Mouse (Mus musculus): Measurements from ENCODE around the gene Clec2i. TPM values are rescaled to one million over a fixed set of nuclear protein-coding genes. Genes with fewer than 3 reads are reported as not detected.

The Clec2i gene
- total and polyA plus RNA-seq, 3 experiments: not detected

- TF ChIP-seq NELFE (IDR thresholded peaks at IDR 0.05; ENCODE audit: low read depth, low read length) (no peak), ZC3H11A (IDR thresholded peaks at IDR 0.05; ENCODE audit: low read depth, low read length) (peak; percentile 94), EP300 (IDR thresholded peaks at IDR 0.05; ENCODE audit: low read depth in 1 of 2, low read length in 2 of 2) (no peak), TAL1 (IDR thresholded peaks at IDR 0.05; ENCODE audit: low read length) (no peak), KAT2A (conservative IDR thresholded peaks at IDR 0.05; ENCODE audit: low read depth, low read length) (no peak), MAFK (IDR thresholded peaks at IDR 0.05; ENCODE audit: borderline replicate concordance, low read depth, low read length) (no peak), MYB (IDR thresholded peaks at IDR 0.05; ENCODE audit: low read depth, low read length) (no peak), E2F4 (IDR thresholded peaks at IDR 0.05; ENCODE audit: borderline replicate concordance, low read depth, low read length) (no peak), HCFC1 (IDR thresholded peaks at IDR 0.05; ENCODE audit: low read depth, low read length) (no peak)
Measured at GRCm38 (mm10) chr6:128854024-128854820, 33.2 kb upstream of the Clec2i start (continued).

GRCm38 (mm10) chr6:128854895-128855294 lies 32.5 kb upstream of the Clec2i start:
- no peak overlapping the region for H3K4me3 ChIP-seq (ENCODE audit: control insufficient read depth in 1 of 2, insufficient read depth in 1 of 2, low read depth in 2 of 2, low read length in 2 of 2)
- H3K9ac ChIP-seq (ENCODE audit: control insufficient read depth, low read depth, low read length, poor library complexity, severe bottlenecking): no peak overlapping the region
- TF ChIP-seq HCFC1 (IDR thresholded peaks at IDR 0.05; ENCODE audit: low read depth, low read length) (no peak), SMC3 (IDR thresholded peaks at IDR 0.05; ENCODE audit: low read depth, low read length) (no peak), ETS1 (IDR thresholded peaks at IDR 0.05; ENCODE audit: low read depth, low read length) (no peak), GABPA (IDR thresholded peaks at IDR 0.05; ENCODE audit: low read depth, low read length) (no peak), ZKSCAN1 (IDR thresholded peaks at IDR 0.05; ENCODE audit: low read depth, low read length) (no peak), NELFE (IDR thresholded peaks at IDR 0.05; ENCODE audit: low read depth, low read length) (no peak), POLR2AphosphoS2 (IDR thresholded peaks at IDR 0.05; ENCODE audit: low read length) (no peak), MAZ (IDR thresholded peaks at IDR 0.05; ENCODE audit: low read depth, low read length) (no peak), ZC3H11A (IDR thresholded peaks at IDR 0.05; ENCODE audit: low read depth, low read length) (no peak), MYC (IDR thresholded peaks at IDR 0.05; ENCODE audit: low read depth, low read length) (no peak)
- H3K79me2 ChIP-seq (ENCODE audit: control insufficient read depth, insufficient read depth, low read length, poor library complexity): no peaks in the 10 kb centered on the region
- H3K4me1 ChIP-seq (ENCODE audit: control insufficient read depth in 1 of 2, insufficient read depth in 2 of 2, low read length in 2 of 2): peaks cover 0 to 5% of the 10 kb centered on the region in 2 experiments; a peak in 2 of 4 replicates
- no peak for DNase-seq (ENCODE audit: low read depth, low spot score)
- H3K9me3 ChIP-seq (replicated peaks; ENCODE audit: insufficient read depth, low read length): no peaks in the 10 kb centered on the region
- H3K27me3 ChIP-seq (ENCODE audit: control insufficient read depth in 1 of 2, insufficient read depth in 2 of 2, low read length in 2 of 2): no peaks in the 10 kb centered on the region
- peaks cover 0 to 7% of the 10 kb centered on the region in 2 experiments; a peak in 2 of 4 replicates for H3K36me3 ChIP-seq (ENCODE audit: control insufficient read depth in 1 of 2, insufficient read depth in 2 of 2, low read length in 2 of 2)
- no peak overlapping the region for H3K27ac ChIP-seq (ENCODE audit: control insufficient read depth, low read depth, low read length)

GRCm38 (mm10) chr6:128855477-128855876 lies 31.9 kb upstream of the Clec2i start:
- no peaks in the 10 kb centered on the region for H3K79me2 ChIP-seq (ENCODE audit: control insufficient read depth, insufficient read depth, low read length, poor library complexity)
- no peaks in the 10 kb centered on the region for H3K9me3 ChIP-seq (replicated peaks; ENCODE audit: insufficient read depth, low read length)
- no peaks in the 10 kb centered on the region for H3K27me3 ChIP-seq (ENCODE audit: control insufficient read depth in 1 of 2, insufficient read depth in 2 of 2, low read length in 2 of 2)
- peaks cover 0 to 7% of the 10 kb centered on the region in 2 experiments; a peak in 2 of 4 replicates for H3K36me3 ChIP-seq (ENCODE audit: control insufficient read depth in 1 of 2, insufficient read depth in 2 of 2, low read length in 2 of 2)
- H3K27ac ChIP-seq (ENCODE audit: control insufficient read depth, low read depth, low read length): no peak overlapping the region
- TF ChIP-seq POLR2AphosphoS5 (IDR thresholded peaks at IDR 0.05; ENCODE audit: borderline replicate concordance, low read depth, low read length): no peak
- no peak for TF ChIP-seq RCOR1 (IDR thresholded peaks at IDR 0.05; ENCODE audit: low read depth, low read length)
- TF ChIP-seq EP300 (IDR thresholded peaks at IDR 0.05; ENCODE audit: low read depth in 1 of 2, low read length in 2 of 2): no peak
- no peak for TF ChIP-seq KAT2A (conservative IDR thresholded peaks at IDR 0.05; ENCODE audit: low read depth, low read length)
- no peak for TF ChIP-seq ZNF384 (IDR thresholded peaks at IDR 0.05; ENCODE audit: low read depth, low read length)
- no peak for TF ChIP-seq TCF12 (IDR thresholded peaks at IDR 0.05; ENCODE audit: low read depth, low read length)
- no peak for TF ChIP-seq GABPA (IDR thresholded peaks at IDR 0.05; ENCODE audit: low read depth, low read length)
- no peak for TF ChIP-seq ZKSCAN1 (IDR thresholded peaks at IDR 0.05; ENCODE audit: low read depth, low read length)
- TF ChIP-seq SIN3A (IDR thresholded peaks at IDR 0.05; ENCODE audit: low read length): no peak
- no peak for TF ChIP-seq E2F4 (IDR thresholded peaks at IDR 0.05; ENCODE audit: borderline replicate concordance, low read depth, low read length)
- TF ChIP-seq USF2 (IDR thresholded peaks at IDR 0.05; ENCODE audit: borderline replicate concordance in 1 of 2, insufficient read depth in 1 of 2, low read depth in 1 of 2, low read length in 2 of 2): no peak
- no peak for TF ChIP-seq BHLHE40 (IDR thresholded peaks at IDR 0.05; ENCODE audit: borderline replicate concordance, low read depth, low read length)
- no peak for TF ChIP-seq TAL1 (IDR thresholded peaks at IDR 0.05; ENCODE audit: low read length)
- TF ChIP-seq ZC3H11A (IDR thresholded peaks at IDR 0.05; ENCODE audit: low read depth, low read length): no peak
- no peak overlapping the region for H3K9ac ChIP-seq (ENCODE audit: control insufficient read depth, low read depth, low read length, poor library complexity, severe bottlenecking)
- H3K4me1 ChIP-seq (ENCODE audit: control insufficient read depth in 1 of 2, insufficient read depth in 2 of 2, low read length in 2 of 2): peaks cover 0 to 5% of the 10 kb centered on the region in 2 experiments; a peak in 2 of 4 replicates
- H3K4me3 ChIP-seq (ENCODE audit: control insufficient read depth in 1 of 2, insufficient read depth in 1 of 2, low read depth in 2 of 2, low read length in 2 of 2): no peak overlapping the region
- no peak for DNase-seq (ENCODE audit: low read depth, low spot score)
